Mouse (Mus musculus) lung, adult 2 months (tissue): ENCODE data around the gene Carmil3.
A peak's percentile ranks its signal among the peaks of the same experiment; 100 is the strongest.

Source experiments
- CTCF ChIP-seq: fragments of 200-500 bp; IDR thresholded peaks from 2 replicates; pipeline ENCODE4 v1.5.1; 2011; ENCODE audit warnings: mild to moderate bottlenecking, low read length, control low read depth; ENCODE audit not compliant: insufficient read depth
- POLR2A ChIP-seq: fragments of 200-500 bp; IDR thresholded peaks from 2 replicates; pipeline ENCODE4 v1.6.1; 2011; ENCODE audit warnings: low read depth, mild to moderate bottlenecking, control low read depth, low read length, borderline replicate concordance; ENCODE audit errors: extremely low read depth

- TF ChIP-seq CTCF (peak; percentile 64), POLR2A (peak; percentile 46; the same call in 1 of the 2 replicates)
Observed at GRCm38 (mm10) chr14:55478651-55479599, 11.5 kb upstream of the Carmil3 start, which contains the start of gene Dhrs4.
